Mouse (Mus musculus): ENCODE measurements around the gene Car11. TPM values are rescaled to one million over a fixed set of nuclear protein-coding genes. Genes with fewer than 3 reads are reported as not detected.
A peak's percentile ranks its signal among the peaks of the same experiment; 100 is the strongest.

The Car11 gene
- total RNA-seq, 2 experiments from 2014 or later, result not detected

GRCm38 (mm10) chr7:45721234-45721571, 21.6 kb downstream of the Car11 start:
- ATAC-seq (replicated peaks; ENCODE audit: poor library complexity), result no peak

- no peak for ATAC-seq (replicated peaks; ENCODE audit: poor library complexity)
Observed at GRCm38 (mm10) chr7:45721642-45722347, 22.2 kb downstream of the Car11 start.

DNA sequence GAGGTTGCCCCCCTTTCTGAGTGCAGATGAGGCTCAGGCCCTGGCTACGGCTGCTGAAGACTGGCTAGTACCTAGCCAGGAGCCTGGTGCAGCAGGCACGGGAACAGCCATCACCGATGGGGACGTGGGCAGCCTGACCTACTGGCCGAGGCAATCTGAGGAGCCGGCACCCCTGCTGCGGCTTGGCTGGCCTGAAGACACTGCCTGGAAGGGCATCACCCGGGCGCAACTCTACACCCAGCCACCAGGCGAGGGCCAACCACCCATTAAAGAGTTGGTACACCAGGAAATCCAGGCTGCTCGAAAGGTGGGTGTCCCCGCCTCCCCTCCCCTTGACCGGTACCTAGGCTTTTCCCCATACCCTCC, 22.7 kb downstream of the Car11 start:
- no peak for ATAC-seq (replicated peaks; ENCODE audit: poor library complexity)

GRCm38 (mm10) chr7:45723301-45723700, 23.7 kb downstream of the Car11 start:
- no peak for ATAC-seq (replicated peaks; ENCODE audit: poor library complexity)

DNA sequence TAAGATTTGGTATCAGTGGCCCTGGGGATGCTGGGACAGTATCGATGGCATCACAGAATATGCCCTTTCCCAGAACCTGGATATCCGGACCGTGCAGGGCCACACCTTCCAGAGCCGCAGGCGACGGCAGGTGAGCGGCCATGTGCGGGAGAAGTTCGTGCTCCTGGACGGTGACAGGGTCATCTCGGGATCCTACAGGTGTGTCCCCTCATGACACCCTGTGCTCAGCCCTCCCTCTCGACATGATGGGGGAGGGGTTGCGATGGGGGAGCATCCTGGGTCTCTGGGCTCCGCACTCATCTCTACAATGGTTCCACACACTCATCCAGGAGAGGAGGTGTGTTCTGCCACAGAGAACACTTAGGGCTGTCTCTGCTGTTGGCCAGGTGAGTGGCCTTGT, 24.1 kb downstream of the Car11 start:
- ATAC-seq (replicated peaks; ENCODE audit: poor library complexity), result no peak

DNA sequence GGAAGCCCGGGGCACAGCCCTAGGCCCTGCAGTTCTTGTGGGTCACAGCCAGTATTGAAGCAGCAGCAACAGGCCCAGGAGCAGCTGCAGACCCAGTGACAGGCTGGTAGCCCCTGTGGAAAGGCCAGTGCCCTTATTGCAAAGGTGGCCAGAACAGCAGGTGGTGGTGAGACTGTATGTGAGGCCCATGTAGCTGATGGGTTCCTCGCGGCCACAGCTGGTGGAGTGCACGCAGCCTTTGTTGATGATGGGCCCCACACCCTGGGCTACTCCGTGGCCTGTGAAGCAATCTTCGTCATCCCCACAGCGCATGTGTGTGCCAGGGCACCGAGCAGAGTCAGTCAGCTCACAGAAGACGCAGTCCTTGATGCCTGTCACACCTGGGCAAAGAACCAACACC, 25.5 kb downstream of the Car11 start:
- no peak for ATAC-seq (replicated peaks; ENCODE audit: poor library complexity)

DNA sequence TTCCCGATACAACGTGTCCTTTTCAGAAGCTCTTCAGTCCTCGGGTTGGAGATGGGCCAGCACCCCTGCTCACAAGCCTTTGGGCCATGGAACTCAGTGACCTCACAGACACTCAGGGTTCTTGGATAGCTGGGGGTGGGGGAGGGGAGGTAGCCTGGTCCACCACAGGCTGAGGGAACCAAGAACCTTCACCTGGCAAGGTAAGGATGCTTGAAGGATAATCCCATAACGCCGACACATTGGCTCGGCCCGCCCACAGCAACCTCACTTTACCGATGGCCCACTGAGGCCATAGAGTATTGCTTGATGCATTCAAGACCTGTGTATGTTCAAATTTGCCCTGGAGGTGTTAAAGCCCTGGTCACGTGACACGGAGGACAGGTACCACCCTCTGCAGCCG, 26.1 kb downstream of the Car11 start, which contains the start of gene Spaca4:
Gene Spaca4 (minus strand): TSS at position 101 of the 400 bp plus-strand sequence.
- ATAC-seq (replicated peaks; ENCODE audit: poor library complexity), result no peak

GRCm38 (mm10) chr7:45726419-45726818, 26.8 kb downstream of the Car11 start:
- ATAC-seq (replicated peaks; ENCODE audit: poor library complexity), result no peak

- no peak for ATAC-seq (replicated peaks; ENCODE audit: poor library complexity)
Observed at GRCm38 (mm10) chr7:45727625-45728024, 28.0 kb downstream of the Car11 start.

DNA sequence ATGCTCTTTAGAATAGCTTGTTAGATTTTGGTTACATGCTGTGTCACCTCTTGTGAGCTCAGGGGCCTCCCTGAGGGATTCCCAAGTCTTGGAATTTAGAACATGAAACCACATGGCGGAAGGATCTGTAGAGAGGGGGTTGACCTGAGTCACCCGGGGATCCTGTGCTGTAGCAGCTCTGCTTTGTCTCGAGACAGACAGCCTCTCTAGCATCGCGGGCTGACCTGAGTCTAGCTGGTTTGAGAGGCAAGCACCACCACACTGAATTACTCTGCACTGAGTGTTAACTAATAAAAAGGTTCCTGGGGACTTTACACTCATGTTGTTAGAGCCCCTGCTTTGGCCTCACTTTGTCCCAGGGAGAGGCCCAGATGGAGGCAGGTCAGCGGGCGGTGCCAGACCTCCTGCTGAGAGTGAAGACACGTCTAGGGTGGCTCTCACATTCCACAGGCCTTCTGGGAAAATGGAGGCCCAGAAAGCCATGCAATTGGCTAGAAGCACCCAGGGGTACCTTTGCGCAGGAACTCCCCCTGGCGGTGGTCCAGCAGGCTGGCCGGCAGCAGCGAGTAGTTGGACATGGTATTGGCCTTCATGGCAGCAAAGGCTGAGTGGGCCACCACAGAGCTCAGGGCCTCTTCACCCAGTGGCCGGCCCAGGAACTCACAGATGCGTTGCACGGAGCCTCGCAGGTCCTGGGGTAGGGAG, 31.2 kb downstream of the Car11 start:
- peak; percentile 74 for ATAC-seq (replicated peaks; ENCODE audit: poor library complexity)

DNA sequence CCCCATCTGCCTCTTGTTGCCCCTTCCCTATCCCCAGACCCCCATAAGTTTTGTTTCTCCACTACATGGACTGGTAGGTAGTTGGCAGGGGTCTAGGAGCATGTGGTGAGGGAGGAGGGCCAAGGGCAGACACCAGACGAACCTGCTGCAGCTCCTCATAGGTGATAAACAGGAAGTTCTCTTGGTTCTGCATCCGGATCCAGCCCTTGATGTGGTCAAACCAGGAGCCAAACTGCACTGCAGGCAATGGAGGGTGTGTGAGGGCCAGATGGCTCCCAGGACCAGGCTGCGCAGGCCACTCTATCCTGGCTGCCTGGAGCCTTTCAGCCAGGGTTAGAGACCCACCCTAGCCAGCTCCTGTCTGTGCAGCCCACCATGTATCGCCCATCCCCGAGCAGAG, 33.8 kb downstream of the Car11 start:
- no peak for ATAC-seq (replicated peaks; ENCODE audit: poor library complexity)

- ATAC-seq (replicated peaks; ENCODE audit: poor library complexity), result peak; percentile 77
Observed at GRCm38 (mm10) chr7:45739162-45739763, 39.6 kb downstream of the Car11 start.

DNA sequence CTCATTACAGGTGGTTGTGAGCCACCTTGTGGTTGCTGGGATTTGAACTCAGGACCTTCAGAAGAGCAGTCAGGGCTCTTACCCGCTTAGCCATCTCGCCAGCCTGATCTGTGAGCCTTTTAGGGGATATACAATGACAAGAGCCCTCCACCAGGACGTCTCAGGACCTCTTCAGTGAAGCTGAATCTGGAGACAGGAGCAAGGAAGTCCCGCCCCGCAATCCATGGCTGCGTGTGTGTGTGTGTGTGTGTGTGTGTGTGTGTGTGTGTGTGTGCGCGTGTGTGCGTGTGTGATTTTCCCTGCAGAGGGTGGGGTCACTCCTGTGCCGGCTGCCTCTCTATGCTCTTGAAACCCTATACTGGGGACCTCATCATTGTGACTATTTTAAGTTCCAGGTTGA, 40.2 kb downstream of the Car11 start:
- no peak for ATAC-seq (replicated peaks; ENCODE audit: poor library complexity)

- ATAC-seq (replicated peaks; ENCODE audit: poor library complexity), result peak; percentile 43
Observed at GRCm38 (mm10) chr7:45741308-45741707, 41.7 kb downstream of the Car11 start.

GRCm38 (mm10) chr7:45741777-45742176, 42.1 kb downstream of the Car11 start:
- peak; percentile 74 for ATAC-seq (replicated peaks; ENCODE audit: poor library complexity)

DNA sequence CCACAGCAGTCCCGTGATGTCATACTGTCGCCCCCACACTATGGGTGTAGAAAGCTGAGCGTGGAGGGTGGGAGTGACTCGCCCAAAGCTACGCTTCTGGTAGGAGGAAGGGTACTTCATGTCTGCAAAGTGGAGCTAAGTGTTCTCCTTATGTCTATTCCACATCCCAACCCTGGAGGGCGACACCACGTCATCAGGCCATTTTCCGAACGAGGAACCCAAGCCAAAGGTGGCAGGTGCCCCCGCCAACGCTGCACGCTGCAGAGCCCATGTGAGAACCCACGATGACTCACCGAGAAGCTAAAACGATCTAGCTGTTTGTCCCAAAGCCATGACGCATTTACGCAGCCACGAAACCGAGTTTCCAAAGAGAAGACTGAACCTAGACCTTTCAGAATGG, 42.7 kb downstream of the Car11 start:
- ATAC-seq (replicated peaks; ENCODE audit: poor library complexity), result peak; percentile 38

DNA sequence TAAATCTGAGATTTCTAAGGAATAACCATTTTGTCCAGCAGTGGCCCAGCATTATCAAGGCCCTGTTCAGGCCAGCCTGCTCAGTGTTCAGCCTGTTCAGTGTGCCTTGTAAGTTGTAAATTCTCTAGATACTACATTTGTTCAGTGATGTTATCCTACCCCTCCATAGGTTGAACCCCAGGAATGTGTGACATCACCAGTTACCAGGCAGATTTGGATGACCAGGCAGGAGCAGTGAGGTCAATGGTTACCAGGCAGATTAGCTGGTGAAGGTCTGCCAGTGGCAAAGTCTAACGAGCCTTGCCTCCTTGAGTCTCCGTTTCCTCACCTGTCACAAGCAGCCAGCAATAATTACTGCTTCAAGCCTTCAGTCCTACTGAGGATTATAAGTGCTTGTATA, 44.7 kb downstream of the Car11 start:
- peak; percentile 62 for ATAC-seq (replicated peaks; ENCODE audit: poor library complexity)

GRCm38 (mm10) chr7:45746518-45746917, 46.9 kb downstream of the Car11 start:
- no peak for ATAC-seq (replicated peaks; ENCODE audit: poor library complexity)

- no peak for ATAC-seq (replicated peaks; ENCODE audit: poor library complexity)
Observed at GRCm38 (mm10) chr7:45747450-45747849, 47.8 kb downstream of the Car11 start.

DNA sequence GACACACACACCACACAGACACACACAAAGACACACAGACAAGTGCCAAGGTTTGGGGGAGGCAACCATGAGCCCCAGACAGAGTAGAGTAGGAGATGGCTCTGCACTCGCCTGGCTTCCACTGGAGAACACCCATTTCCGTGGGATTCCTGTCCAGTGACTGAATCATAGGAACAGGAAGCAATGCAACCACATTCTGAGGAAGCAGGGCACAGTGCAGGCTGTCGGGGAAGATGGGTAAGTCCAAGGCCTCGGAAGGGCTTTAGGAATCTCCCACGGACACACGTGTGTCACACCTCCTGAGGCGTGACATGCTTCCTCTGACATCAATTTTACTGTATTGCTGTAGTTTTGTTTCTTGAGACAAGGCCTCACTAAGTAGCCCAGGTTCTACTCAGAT, 48.5 kb downstream of the Car11 start:
- ATAC-seq (replicated peaks; ENCODE audit: poor library complexity), result no peak

DNA sequence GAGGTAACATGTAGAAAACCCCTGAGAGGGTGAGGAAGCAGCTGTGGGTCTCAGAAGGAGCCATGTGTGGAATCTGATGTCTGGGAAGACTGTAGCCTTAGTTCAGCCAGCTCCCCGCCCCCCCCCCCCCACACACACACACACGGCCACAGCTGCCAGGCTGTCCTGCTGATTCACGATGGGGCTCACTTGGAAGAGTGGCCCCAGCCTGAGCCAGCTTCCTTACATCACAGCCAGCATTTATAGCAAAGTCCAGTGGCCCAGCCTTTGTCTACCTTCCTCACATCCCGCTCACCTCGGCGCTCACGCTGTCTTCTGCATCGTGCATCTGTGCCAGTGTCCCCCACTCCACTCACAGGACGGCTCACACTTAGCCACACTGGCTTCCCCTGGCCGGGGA, 49.8 kb downstream of the Car11 start:
- no peak for ATAC-seq (replicated peaks; ENCODE audit: poor library complexity)

- ATAC-seq (replicated peaks; ENCODE audit: poor library complexity), result no peak
Observed at GRCm38 (mm10) chr7:45750162-45750561, 50.5 kb downstream of the Car11 start.
